ENCODE assay signal across 12 mouse cellular contexts in genomic region chr3:79039666-79040450, GRCm38 (mm10).
DNase-seq lines count a peak whose midpoint lies in the region; ATAC-seq and TF ChIP-seq lines count a peak whose summit lies in the region.
"Had no signal": no experiment of that assay in that cellular context is flagged by ENCODE, and none has a peak within 500 bp of the region (broad histone marks: within the 10 kb centered on the region; RNA-seq: fewer than 3 reads in every experiment).

No protein-coding gene starts in this region.

- no peaks in the 10 kb centered on the region for H3K4me1 ChIP-seq in lung, embryonic 14.5 days (ENCODE audit: insufficient read depth)
- H3K4me1 ChIP-seq in lung, adult 2 months (ENCODE audit: control insufficient read depth, insufficient read depth, low read length) = peaks cover 4% of the 10 kb centered on the region
- H3K4me1 ChIP-seq: liver, embryonic 12.5 days; midbrain, embryonic 15.5 days had no signal

- no peaks in the 10 kb centered on the region for H3K27me3 ChIP-seq in lung, embryonic 14.5 days (ENCODE audit: insufficient read depth, low read length)
- H3K27me3 ChIP-seq: liver, embryonic 12.5 days; midbrain, embryonic 15.5 days had no signal

- ATAC-seq in lung, embryonic 14.5 days (ENCODE audit: insufficient read depth) = no peak
- ATAC-seq: liver, embryonic 12.5 days; midbrain, embryonic 15.5 days had no signal

- TF ChIP-seq CTCF in lung, embryonic 14.5 days (IDR thresholded peaks at IDR 0.05; ENCODE audit: low read depth) = no peak
- TF ChIP-seq CTCF in lung, adult 2 months (IDR thresholded peaks at IDR 0.05; ENCODE audit: insufficient read depth, low read length) = no peak

- no peaks in the 10 kb centered on the region for H3K36me3 ChIP-seq in lung, embryonic 14.5 days (ENCODE audit: insufficient read depth)
- H3K36me3 ChIP-seq: forebrain, embryonic 10.5 days; liver, embryonic 12.5 days; midbrain, embryonic 15.5 days had no signal

- H3K27ac ChIP-seq in lung, embryonic 14.5 days (ENCODE audit: low read depth) = no peak overlapping the region
- H3K27ac ChIP-seq: forebrain, embryonic 10.5 days; liver, embryonic 12.5 days; midbrain, embryonic 15.5 days had no signal

- WGBS in lung, embryonic 14.5 days = 38% methylated on average over 2 of the region's 2 CpGs
- WGBS in lung, adult 2 months = 26% methylated on average over 2 of the region's 2 CpGs

- peak; percentile 10 for DNase-seq in embryo, embryonic 11 days
- no peak for DNase-seq in embryo, embryonic 10.5 days (ENCODE audit: low spot score)
- DNase-seq in lung, embryonic 14.5 days = peak; percentile 31
- DNase-seq in lung, adult 2 months = no peak
- peak; percentile 24 for DNase-seq in heart, postnatal 4 days
- peak; percentile 27 for DNase-seq in naive thymus-derived CD4-positive, alpha-beta T cell, adult 2 months (ENCODE audit: low read depth)
- DNase-seq in cerebellum, adult 9-10 months = no peak
- DNase-seq in layer of hippocampus, postnatal 25 days (ENCODE audit: extremely low spot score in 1 of 2, low spot score in 1 of 2) = no peak
- DNase-seq: gastrocnemius, postnatal 25 days had no signal

- H3K4me3 ChIP-seq in lung, embryonic 14.5 days (ENCODE audit: low read depth, low read length) = no peak overlapping the region
- H3K4me3 ChIP-seq in lung, adult 2 months (replicated peaks; ENCODE audit: extremely low read depth, low read depth, low read length) = no peak overlapping the region
- H3K4me3 ChIP-seq: forebrain, embryonic 10.5 days; liver, embryonic 12.5 days; midbrain, embryonic 15.5 days had no signal

- no peaks in the 10 kb centered on the region for H3K9me3 ChIP-seq in lung, embryonic 14.5 days (ENCODE audit: low read depth, low read length)
- H3K9me3 ChIP-seq: forebrain, embryonic 10.5 days; liver, embryonic 12.5 days; midbrain, embryonic 15.5 days had no signal

- no peak for TF ChIP-seq POLR2A in lung, adult 2 months (IDR thresholded peaks at IDR 0.05; ENCODE audit: borderline replicate concordance, extremely low read depth, low read depth, low read length)

- H3K9ac ChIP-seq in lung, embryonic 14.5 days = no peak overlapping the region
- H3K9ac ChIP-seq: liver, embryonic 12.5 days; midbrain, embryonic 15.5 days had no signal

- no peak overlapping the region for H3K4me2 ChIP-seq in lung, embryonic 14.5 days
- H3K4me2 ChIP-seq: liver, embryonic 12.5 days; midbrain, embryonic 15.5 days had no signal

Comparison
In these comparisons a context has a peak if more than half of its experiments do, and no peak if none do; other contexts are left out.
1. DNase-seq: peak in embryo, embryonic 11 days (single experiment), lung, embryonic 14.5 days (single experiment), heart, postnatal 4 days (single experiment) and naive thymus-derived CD4-positive, alpha-beta T cell, adult 2 months (single experiment); none in embryo, embryonic 10.5 days (single experiment), lung, adult 2 months (single experiment), cerebellum, adult 9-10 months (single experiment) and layer of hippocampus, postnatal 25 days (0 of 2).